Mouse (Mus musculus): ENCODE measurements around the gene Mrps10. TPM values are rescaled to one million over a fixed set of nuclear protein-coding genes. Genes with fewer than 3 reads are reported as not detected.
"Not testable (repeated sequence)": the region's sequence is repeated elsewhere in the genome, so short reads cannot be mapped to it uniquely, and the experiment has no call there.

The Mrps10 gene
- polyA plus RNA-seq, 1 experiment from 2014 or later: 75.3 TPM

GRCm38 (mm10) chr17:47421566-47421965 lies 52.9 kb downstream of the Mrps10 start:
- no peak for ATAC-seq (ENCODE audit: low FRiP score)
- Histone ChIP-seq H3K27me3 (replicated peaks) (0 out of 2 replicates have a peak, but pooled peaks cover 8% of the 10 kb centered on the region), H3K27ac (replicated peaks) (no peak overlapping the region), H3K4me1 (no peaks in the 10 kb centered on the region), H3K4me3 (replicated peaks) (no peak overlapping the region), H3K4me2 (no peak overlapping the region), H3K9ac (replicated peaks) (no peak overlapping the region), H3K9me3 (replicated peaks) (no peaks in the 10 kb centered on the region), H3K36me3 (no peaks in the 10 kb centered on the region)
- WGBS: 90% methylated on average over 3 of the region's 3 CpGs

- WGBS: 91% methylated on average over 1 of the region's 1 CpGs
- not testable (repeated sequence) for H3K4me3 ChIP-seq (replicated peaks)
These were observed 53.9 kb downstream of the Mrps10 start for GRCm38 (mm10) chr17:47422616-47423015.

GRCm38 (mm10) chr17:47424186-47424585 lies 55.5 kb downstream of the Mrps10 start:
- Histone ChIP-seq H3K36me3 (no peaks in the 10 kb centered on the region), H3K27me3 (replicated peaks) (0 out of 2 replicates have a peak, but pooled peaks cover 3% of the 10 kb centered on the region), H3K4me3 (replicated peaks) (no peak overlapping the region), H3K9me3 (replicated peaks) (no peaks in the 10 kb centered on the region), H3K9ac (replicated peaks) (no peak overlapping the region), H3K27ac (replicated peaks) (no peak overlapping the region), H3K4me1 (peaks cover 6% of the 10 kb centered on the region), H3K4me2 (no peak overlapping the region)
- no peak for ATAC-seq (ENCODE audit: low FRiP score)
- WGBS: 77% methylated on average over 6 of the region's 6 CpGs

More at GRCm38 (mm10) chr17:47422616-47423015, 53.9 kb downstream of the Mrps10 start:
- not testable (repeated sequence) for H3K27me3 ChIP-seq (replicated peaks); H3K4me2 ChIP-seq; H3K4me1 ChIP-seq; H3K9ac ChIP-seq (replicated peaks); H3K36me3 ChIP-seq; H3K9me3 ChIP-seq (replicated peaks); H3K27ac ChIP-seq (replicated peaks); ATAC-seq (ENCODE audit: low FRiP score)

GRCm38 (mm10) chr17:47427316-47427715 lies 58.6 kb downstream of the Mrps10 start:
- no peak for ATAC-seq (ENCODE audit: low FRiP score)
- no peak overlapping the region for H3K9ac ChIP-seq (replicated peaks)
- no peak overlapping the region for H3K4me3 ChIP-seq (replicated peaks)
- 79% methylated on average over 6 of the region's 6 CpGs for WGBS
- H3K27me3 ChIP-seq (replicated peaks): peaks cover 4% of the 10 kb centered on the region; the same call in 1 of the 2 replicates
- no peak overlapping the region for H3K4me2 ChIP-seq
- no peaks in the 10 kb centered on the region for H3K9me3 ChIP-seq (replicated peaks)
- no peaks in the 10 kb centered on the region for H3K36me3 ChIP-seq
- H3K27ac ChIP-seq (replicated peaks): no peak overlapping the region
- peaks cover 8% of the 10 kb centered on the region for H3K4me1 ChIP-seq

- 3% methylated on average over 8 of the region's 8 CpGs for WGBS
- Histone ChIP-seq H3K4me2 (peak overlapping the region; percentile 41), H3K27me3 (replicated peaks) (peaks cover 4% of the 10 kb centered on the region), H3K4me3 (replicated peaks) (no peak overlapping the region), H3K36me3 (no peaks in the 10 kb centered on the region), H3K27ac (replicated peaks) (no peak overlapping the region), H3K9ac (replicated peaks) (no peak overlapping the region), H3K4me1 (peaks cover 8% of the 10 kb centered on the region), H3K9me3 (replicated peaks) (no peaks in the 10 kb centered on the region)
- peak; percentile 69; the same call in 1 of the 2 replicates for ATAC-seq (ENCODE audit: low FRiP score)
These were observed 60.2 kb downstream of the Mrps10 start for GRCm38 (mm10) chr17:47428831-47429304.

GRCm38 (mm10) chr17:47430815-47431214 lies 62.1 kb downstream of the Mrps10 start:
- Histone ChIP-seq H3K4me2 (no peak overlapping the region), H3K4me1 (peaks cover 8% of the 10 kb centered on the region), H3K27me3 (replicated peaks) (peaks cover 4% of the 10 kb centered on the region), H3K4me3 (replicated peaks) (no peak overlapping the region), H3K27ac (replicated peaks) (no peak overlapping the region), H3K36me3 (no peaks in the 10 kb centered on the region), H3K9me3 (replicated peaks) (no peaks in the 10 kb centered on the region), H3K9ac (replicated peaks) (no peak overlapping the region)
- ATAC-seq (ENCODE audit: low FRiP score): no peak
- 71% methylated on average over 5 of the region's 5 CpGs for WGBS

Other genes with a start within 250 kb of the Mrps10 start
- gene Guca1b, start 16.5 kb downstream of the Mrps10 start, polyA plus RNA-seq (2015; fragmentation: Nextera tagmentation; extraction: Ambion mirVana): 0.56 and 0.77 TPM in 2 replicates
- 0.92 and 1.2 TPM in 2 replicates for gene Guca1a, start 31.7 kb downstream of the Mrps10 start, polyA plus RNA-seq (2015; fragmentation: Nextera tagmentation; extraction: Ambion mirVana)
- gene AI661453, start 67.7 kb downstream of the Mrps10 start, polyA plus RNA-seq (2015; fragmentation: Nextera tagmentation; extraction: Ambion mirVana): 0.19 and 0.43 TPM in 2 replicates
- 0.63 and 0.78 TPM in 2 replicates for gene 1700001C19Rik, start 68.5 kb downstream of the Mrps10 start, polyA plus RNA-seq (2015; fragmentation: Nextera tagmentation; extraction: Ambion mirVana)
- gene Taf8, start 133.4 kb downstream of the Mrps10 start, polyA plus RNA-seq (2015; fragmentation: Nextera tagmentation; extraction: Ambion mirVana): 19.5 and 21.5 TPM in 2 replicates
- 76.5 and 139 TPM in 2 replicates for gene Ccnd3, start 136.2 kb downstream of the Mrps10 start, polyA plus RNA-seq (2015; fragmentation: Nextera tagmentation; extraction: Ambion mirVana)
- gene Bysl, start 242.6 kb downstream of the Mrps10 start, polyA plus RNA-seq (2015; fragmentation: Nextera tagmentation; extraction: Ambion mirVana): 34.7 and 37.1 TPM in 2 replicates
- 36.9 and 39.8 TPM in 2 replicates for gene Med20, start 242.7 kb downstream of the Mrps10 start, polyA plus RNA-seq (2015; fragmentation: Nextera tagmentation; extraction: Ambion mirVana)
- gene Gm20517, start 242.7 kb downstream of the Mrps10 start, polyA plus RNA-seq (2015; fragmentation: Nextera tagmentation; extraction: Ambion mirVana): 2.5 and 2.9 TPM in 2 replicates

Measured in neural tube, embryonic 15.5 days (tissue).